Mouse (Mus musculus) kidney, adult 2 months (tissue): ENCODE measurements around the gene Myg1. TPM values are rescaled to one million over a fixed set of nuclear protein-coding genes. Genes with fewer than 3 reads are reported as not detected.

Experiments used
- DNase-seq: peaks from one replicate; pipeline ENCODE4 v3.0.0; 2021
- H3K27ac ChIP-seq: fragments of 200-500 bp; 2 replicates; pipeline ENCODE4 v1.5.1; 2012; ENCODE audit warnings: low read depth, low read length, control low read depth, inconsistent platforms; ENCODE audit not compliant: insufficient read depth
- H3K27me3 ChIP-seq: fragments of 200-500 bp; replicated peaks from 2 replicates; pipeline ENCODE4 v1.6.1; 2012; ENCODE audit warnings: mild to moderate bottlenecking, moderate library complexity, low read length, inconsistent platforms; ENCODE audit not compliant: control insufficient read depth, insufficient read depth
- H3K36me3 ChIP-seq: fragments of 200-500 bp; 2 replicates; pipeline ENCODE4 v1.6.1; 2012; ENCODE audit warnings: mild to moderate bottlenecking, moderate library complexity, low read length, inconsistent platforms; ENCODE audit not compliant: control insufficient read depth, insufficient read depth
- H3K4me1 ChIP-seq: fragments of 200-500 bp; 2 replicates; pipeline ENCODE4 v1.6.1; 2011; ENCODE audit warnings: low read length; ENCODE audit not compliant: control insufficient read depth, insufficient read depth
- H3K4me3 ChIP-seq: fragments of 200-500 bp; 2 replicates; pipeline ENCODE4 v1.5.1; 2011; ENCODE audit warnings: mild to moderate bottlenecking, low read depth, low read length, control low read depth; ENCODE audit not compliant: insufficient read depth
- CTCF ChIP-seq: fragments of 200-500 bp; conservative IDR thresholded peaks from 2 replicates; pipeline ENCODE4 v1.5.1; 2011; ENCODE audit warnings: low read depth, mild to moderate bottlenecking, control low read depth, low read length, moderate library complexity, mixed read lengths; ENCODE audit not compliant: insufficient read depth, insufficient read length
- POLR2A ChIP-seq: fragments of 200-500 bp; IDR thresholded peaks from one replicate; pipeline ENCODE4 v1.6.1; 2011; ENCODE audit warnings: low read depth, low read length, control low read depth
- WGBS: fragments of 180-500 bp; shearing (Covaris S2); methylation state at CpG from one replicate; pipeline ENCODE4 v1.1.7; 2018; 5-methylcytosine and 5-hydroxymethylcytosine counted together
- polyA plus RNA-seq: library from polyadenylated mRNA; depleted of rRNA; stranded (reverse); fragments of >200 nt; gene quantifications from 2 replicates; pipeline ENCODE4 v1.2.3, GENCODE M21; 2012; rRNA removed

Myg1 gene
- 70.0 and 72.6 TPM in 2 replicates for polyA plus RNA-seq

DNA sequence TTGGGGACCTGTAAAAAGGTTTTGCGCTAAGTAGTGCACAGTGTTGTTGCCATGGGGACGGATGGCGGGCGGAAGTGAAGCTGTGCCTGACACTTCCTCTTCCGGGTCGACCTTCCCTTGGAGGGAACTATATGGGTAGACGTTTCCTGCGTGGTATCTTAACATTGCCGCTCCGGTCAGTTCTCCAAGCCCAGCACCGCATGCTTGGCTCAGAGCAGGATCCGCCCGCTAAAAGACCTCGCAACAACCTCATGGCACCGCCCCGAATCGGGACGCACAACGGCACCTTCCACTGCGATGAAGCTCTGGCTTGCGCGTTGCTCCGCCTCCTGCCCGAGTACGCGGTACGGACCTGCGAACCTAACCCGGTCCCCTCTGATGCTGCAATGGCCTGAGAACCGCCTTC lies at the start of gene Myg1:
TSS of gene Myg1 (plus strand) at position 100 of the 406 bp plus-strand sequence.
- H3K27ac ChIP-seq, result no peak within 1 kb of the TSS
- DNase-seq, result peak; percentile 90
- H3K36me3 ChIP-seq, result no peaks in the 10 kb centered on the region

DNA sequence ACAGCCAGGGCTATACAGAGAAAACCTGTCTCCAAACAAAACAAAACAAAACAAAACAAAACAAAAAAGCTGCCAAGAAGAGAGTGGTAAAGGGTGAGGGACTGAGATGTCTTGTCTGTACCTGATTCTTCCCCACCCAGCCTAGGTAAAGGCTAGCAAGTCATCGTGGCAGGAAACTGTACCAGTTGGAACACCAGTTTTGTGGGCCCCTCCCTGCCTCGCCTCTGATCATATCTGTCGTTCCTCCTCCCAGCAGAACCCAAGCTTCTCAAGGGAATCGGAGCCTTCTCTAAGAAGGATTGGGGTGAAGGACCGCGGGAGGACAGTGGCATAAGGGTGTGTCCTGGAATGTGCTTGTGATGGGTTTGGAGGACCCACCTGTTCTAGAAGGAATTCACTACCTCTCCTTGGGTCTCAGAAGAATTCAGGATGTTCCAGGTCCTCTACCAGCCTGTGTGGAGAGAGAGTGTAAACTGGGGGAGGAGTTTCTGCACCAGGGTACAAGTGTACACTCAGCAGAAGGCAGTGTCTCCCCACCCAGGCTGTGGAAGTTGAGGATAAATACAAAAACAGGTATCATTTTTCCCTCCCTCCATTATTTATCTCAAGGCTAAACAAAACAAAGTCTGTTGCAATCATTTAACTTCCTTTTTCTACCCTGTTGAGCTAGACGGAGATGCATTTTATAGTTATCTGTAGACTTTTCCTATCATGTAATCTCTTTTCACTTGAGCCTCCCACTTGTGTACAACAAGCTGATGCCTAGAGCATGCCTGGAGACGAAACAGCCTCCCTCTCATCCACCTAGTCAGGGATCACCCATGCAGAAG lies 48.8 kb upstream of the Myg1 start:
- 70% methylated on average over 8 of the region's 8 CpGs for WGBS
- no peak overlapping the region for H3K27ac ChIP-seq
- no peak overlapping the region for H3K4me3 ChIP-seq
- no peaks in the 10 kb centered on the region for H3K27me3 ChIP-seq
- H3K4me1 ChIP-seq, result peaks cover 3% of the 10 kb centered on the region; the same call in 1 of the 2 replicates
- H3K36me3 ChIP-seq, result no peaks in the 10 kb centered on the region; the same call in 1 of the 2 replicates
- no peak for DNase-seq
- TF ChIP-seq POLR2A, result no peak
- no peak for TF ChIP-seq CTCF

More for the DNA sequence above, at the start of gene Myg1:
- H3K4me3 ChIP-seq, result peak within 1 kb of the TSS; percentile 75
- no peak for TF ChIP-seq CTCF
- TF ChIP-seq POLR2A, result peak; percentile 70
- WGBS, result under 1% methylated on average over 30 of the region's 30 CpGs
- no peaks in the 10 kb centered on the region for H3K27me3 ChIP-seq
- no peaks in the 10 kb centered on the region; the same call in 1 of the 2 replicates for H3K4me1 ChIP-seq

- WGBS, result 62% methylated on average over 3 of the region's 3 CpGs
- no peak overlapping the region for H3K4me3 ChIP-seq
- H3K27me3 ChIP-seq, result no peaks in the 10 kb centered on the region
- H3K27ac ChIP-seq, result no peak overlapping the region
- no peak for TF ChIP-seq POLR2A
- peak; percentile 31 for DNase-seq
- no peaks in the 10 kb centered on the region; the same call in 1 of the 2 replicates for H3K36me3 ChIP-seq
- H3K4me1 ChIP-seq, result peaks cover 3% of the 10 kb centered on the region; the same call in 1 of the 2 replicates
Observed at GRCm38 (mm10) chr15:102283648-102284047, 47.9 kb upstream of the Myg1 start.

DNA sequence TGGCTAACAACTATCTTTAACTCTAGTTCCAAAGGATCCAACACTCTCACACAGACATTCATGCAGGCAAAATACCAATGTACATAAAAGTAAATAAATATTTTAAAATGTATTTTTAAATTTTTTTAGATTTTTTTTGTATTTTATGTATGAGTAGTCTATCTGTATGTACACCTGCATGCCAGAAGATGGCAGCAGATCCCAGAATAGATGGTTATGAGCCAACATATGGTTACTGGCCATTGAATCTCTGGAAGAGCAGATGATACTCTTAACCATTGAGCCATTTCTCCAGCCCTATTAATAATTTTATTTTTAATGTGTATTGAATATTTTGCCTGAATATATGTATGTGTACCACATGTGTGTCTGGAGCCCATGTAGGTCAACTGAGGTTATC lies 44.1 kb upstream of the Myg1 start:
- DNase-seq, result peak; percentile 55
- Histone ChIP-seq H3K4me1 (no peaks in the 10 kb centered on the region), H3K27me3 (no peaks in the 10 kb centered on the region), H3K36me3 (no peaks in the 10 kb centered on the region), H3K4me3 (no peak overlapping the region), H3K27ac (no peak overlapping the region)
- TF ChIP-seq CTCF (peak; percentile 26; the same call in 1 of the 2 replicates), POLR2A (no peak)

GRCm38 (mm10) chr15:102295633-102296367 lies 35.7 kb upstream of the Myg1 start, which contains the start of gene Espl1:
Espl1 (plus strand) TSS chr15:102296266.
- WGBS, result 5% methylated on average over 25 of the region's 25 CpGs
- no peaks in the 10 kb centered on the region for H3K36me3 ChIP-seq
- H3K27ac ChIP-seq, result 0 out of 2 replicates have a peak within 1 kb of the TSS, but pooled peaks have one; percentile 9
- no peaks in the 10 kb centered on the region for H3K27me3 ChIP-seq
- TF ChIP-seq CTCF (no peak), POLR2A (no peak)
- peak; percentile 96 for DNase-seq
- peak within 1 kb of the TSS; percentile 76 for H3K4me3 ChIP-seq
- peaks cover 3% of the 10 kb centered on the region; the same call in 1 of the 2 replicates for H3K4me1 ChIP-seq

DNA sequence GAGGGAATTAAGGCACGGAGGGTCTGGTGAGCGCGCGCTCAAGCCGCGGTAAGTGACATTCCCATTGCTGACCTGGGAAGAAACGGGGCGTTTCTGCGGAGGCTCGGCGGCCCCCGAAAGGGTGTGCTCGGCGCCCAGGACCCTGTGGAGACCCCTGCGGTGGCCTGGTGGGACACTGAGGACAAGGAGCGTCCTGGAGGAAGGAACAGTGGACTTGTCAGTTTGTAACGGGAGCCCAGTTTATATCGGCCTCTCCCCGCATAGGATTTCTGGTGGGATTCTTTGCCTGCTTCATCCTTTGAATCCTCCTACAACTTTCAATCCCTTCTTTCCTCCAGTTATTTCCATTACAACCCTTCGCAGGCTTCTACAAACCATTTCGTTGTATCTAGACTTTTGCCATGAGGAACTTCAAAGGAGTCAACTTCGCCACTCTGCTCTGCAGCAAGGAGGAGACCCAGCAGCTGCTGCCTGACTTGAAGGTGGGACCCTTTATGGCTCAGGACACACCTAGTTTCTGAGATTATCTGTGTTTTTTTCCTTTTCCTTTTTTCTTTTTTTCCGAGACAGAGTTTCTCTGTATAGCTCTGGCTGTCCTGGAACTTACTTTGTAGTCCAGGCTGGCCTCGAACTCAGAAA lies 35.0 kb upstream of the Myg1 start:
- H3K27ac ChIP-seq, result no peak overlapping the region
- no peaks in the 10 kb centered on the region for H3K27me3 ChIP-seq
- 7% methylated on average over 24 of the region's 24 CpGs for WGBS
- no peaks in the 10 kb centered on the region for H3K36me3 ChIP-seq
- H3K4me3 ChIP-seq, result peak overlapping the region; percentile 76
- TF ChIP-seq CTCF, result no peak
- no peak for TF ChIP-seq POLR2A
- H3K4me1 ChIP-seq, result peaks cover 3% of the 10 kb centered on the region; the same call in 1 of the 2 replicates
- no peak for DNase-seq
